Mouse (Mus musculus): ENCODE measurements around the gene Ralbp1. TPM values are rescaled to one million over a fixed set of nuclear protein-coding genes. Genes with fewer than 3 reads are reported as not detected.

Ralbp1 gene
- total RNA-seq, 2 experiments from 2014 or later: 38.1 to 38.9 TPM

GRCm38 (mm10) chr17:65811032-65811431 is 74.6 kb downstream of the Ralbp1 start:
- intact Hi-C loops (cut with DNase I): no loop called here
- DNase-seq: no peak

- DNase-seq: no peak
- intact Hi-C loops (cut with DNase I): no loop called here
Measured at GRCm38 (mm10) chr17:65806416-65806815, 79.2 kb downstream of the Ralbp1 start.

GRCm38 (mm10) chr17:65805966-65806365 is 79.6 kb downstream of the Ralbp1 start:
- intact Hi-C loops (cut with DNase I): no loop called here
- no peak for DNase-seq

- intact Hi-C loops (cut with DNase I): no loop called here
Measured at GRCm38 (mm10) chr17:65802026-65802425, 83.6 kb downstream of the Ralbp1 start.

GRCm38 (mm10) chr17:65800451-65800850 is 85.1 kb downstream of the Ralbp1 start:
- intact Hi-C loops (cut with DNase I): no loop called here
- DNase-seq: no peak

More at GRCm38 (mm10) chr17:65802026-65802425, 83.6 kb downstream of the Ralbp1 start:
- DNase-seq: no peak

GRCm38 (mm10) chr17:65799353-65799752 is 86.2 kb downstream of the Ralbp1 start:
- no peak for DNase-seq
- intact Hi-C loops (cut with DNase I): no loop called here

- intact Hi-C loops (cut with DNase I): no loop called here
- no peak for DNase-seq
Measured at GRCm38 (mm10) chr17:65798446-65798845, 87.2 kb downstream of the Ralbp1 start.

Other genes with a start within 250 kb of the Ralbp1 start
- under 1 TPM in 1 of 2 experiments, not detected in 1; 0.19 TPM for gene Txndc2, start 243.6 kb downstream of the Ralbp1 start, total RNA-seq (2021)
- gene Rab31, start 113.0 kb downstream of the Ralbp1 start, total RNA-seq (2021): 10 to 100 TPM; 25.7 to 28.7 TPM
- 10 to 100 TPM; 51.8 to 58.6 TPM for gene Ppp4r1, start 103.2 kb downstream of the Ralbp1 start, total RNA-seq (2021)
- 10 to 100 TPM; 68.2 to 69.8 TPM for gene Twsg1, start 65.4 kb upstream of the Ralbp1 start, total RNA-seq (2021)
- 10 to 100 TPM; 15.2 to 15.7 TPM for gene Ankrd12, start 191.3 kb upstream of the Ralbp1 start, total RNA-seq (2021)
- gene Ndufv2, start 215.8 kb upstream of the Ralbp1 start, total RNA-seq (2021): 1,000 to 10,000 TPM; 1,081 to 1,118 TPM
- 10 to 100 TPM; 22.4 to 22.5 TPM for gene Washc1, start 225.7 kb upstream of the Ralbp1 start, total RNA-seq (2021)
- 1 to 10 TPM; 1.2 to 2.0 TPM for gene Ddx11, start 237.7 kb upstream of the Ralbp1 start, total RNA-seq (2021)